Mouse (Mus musculus) lung, adult 2 months (tissue): ENCODE measurements at regions not wholly inside any gene's neighbourhood (a gene's known extent, or its start where the extent isn't known, plus 50 kb on each side); places are given as distances from the start of the nearest gene placed in this dataset.

Source experiments
- DNase-seq: peaks from one replicate; pipeline ENCODE4 v3.0.0; 2022
- H3K4me1 ChIP-seq: fragments of 200-500 bp; 2 replicates; pipeline ENCODE4 v1.6.1; 2011; ENCODE audit warnings: low read length; ENCODE audit not compliant: control insufficient read depth, insufficient read depth
- H3K4me3 ChIP-seq: fragments of 200-500 bp; replicated peaks from 2 replicates; pipeline ENCODE3; 2011; ENCODE audit warnings: low read depth, mild to moderate bottlenecking, control low read depth, low read length; ENCODE audit errors: extremely low read depth
- CTCF ChIP-seq: fragments of 200-500 bp; IDR thresholded peaks from 2 replicates; pipeline ENCODE4 v1.5.1; 2011; ENCODE audit warnings: mild to moderate bottlenecking, low read length, control low read depth; ENCODE audit not compliant: insufficient read depth
- POLR2A ChIP-seq: fragments of 200-500 bp; IDR thresholded peaks from 2 replicates; pipeline ENCODE4 v1.6.1; 2011; ENCODE audit warnings: low read depth, mild to moderate bottlenecking, control low read depth, low read length, borderline replicate concordance; ENCODE audit errors: extremely low read depth
- WGBS: fragments of 180-500 bp; shearing (Covaris S2); methylation state at CpG from one replicate; pipeline ENCODE4 v1.1.7; 2018; 5-methylcytosine and 5-hydroxymethylcytosine counted together

- DNase-seq: no peak
- no peak for TF ChIP-seq CTCF
- no peak for TF ChIP-seq POLR2A
- H3K4me3 ChIP-seq: no peak overlapping the region
- WGBS: 92% methylated on average over 4 of the region's 4 CpGs
- H3K4me1 ChIP-seq: no peaks in the 10 kb centered on the region
Measured at GRCm38 (mm10) chr3:115509658-115510057, 205.2 kb downstream of the S1pr1 start.

GRCm38 (mm10) chr3:115497420-115497819 is 217.5 kb downstream of the S1pr1 start:
- TF ChIP-seq CTCF: no peak
- WGBS: 67% methylated on average over 1 of the region's 1 CpGs
- DNase-seq: no peak
- no peak overlapping the region for H3K4me3 ChIP-seq
- H3K4me1 ChIP-seq: no peaks in the 10 kb centered on the region

DNA sequence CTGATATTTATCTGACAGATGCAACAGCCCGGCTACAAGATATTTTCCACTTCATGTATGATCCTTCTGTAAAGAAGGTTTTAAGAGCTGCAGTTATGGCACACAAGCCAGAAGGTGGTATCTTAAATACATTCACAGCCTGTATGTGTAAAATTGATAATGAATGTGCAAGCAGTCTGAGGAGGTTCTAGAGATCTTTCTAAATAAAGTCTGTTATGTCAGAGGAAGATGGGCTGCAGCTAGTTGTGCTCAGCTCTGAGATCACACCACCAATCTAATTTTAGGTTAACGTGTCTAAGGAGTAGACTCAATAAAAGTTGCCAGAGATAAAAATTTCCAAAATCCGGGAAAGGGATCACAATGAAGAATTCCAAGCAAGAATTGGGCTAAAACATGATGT is 218.8 kb downstream of the S1pr1 start:
- no peak for DNase-seq
- no peak overlapping the region for H3K4me3 ChIP-seq
- 67% methylated on average over 3 of the region's 3 CpGs for WGBS
- no peak for TF ChIP-seq CTCF
- TF ChIP-seq POLR2A: no peak
- no peaks in the 10 kb centered on the region for H3K4me1 ChIP-seq

GRCm38 (mm10) chr3:115495692-115496091 is 219.2 kb downstream of the S1pr1 start:
- no peak for DNase-seq
- Histone ChIP-seq H3K4me1 (no peaks in the 10 kb centered on the region), H3K4me3 (no peak overlapping the region)
- TF ChIP-seq POLR2A (no peak), CTCF (no peak)

DNA sequence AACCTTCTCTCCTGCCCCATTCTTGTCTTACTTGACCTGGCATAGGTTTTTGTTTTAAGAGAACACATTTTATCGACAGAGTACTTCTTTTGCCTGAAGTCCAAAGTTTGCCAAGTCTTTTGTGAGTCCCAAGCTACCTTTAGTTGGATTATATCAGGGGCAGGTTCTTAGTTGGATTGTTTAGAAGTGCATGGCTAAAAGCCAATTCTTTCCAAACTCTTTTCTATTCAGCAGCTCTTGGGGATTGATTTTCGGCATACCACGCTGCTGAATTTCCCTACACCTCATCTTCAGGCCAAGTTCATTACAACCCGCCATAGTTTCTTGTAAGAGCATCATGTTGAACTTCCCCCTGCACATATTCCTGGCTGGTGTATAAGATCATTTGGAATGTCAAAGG is 245.9 kb downstream of the S1pr1 start:
- Histone ChIP-seq H3K4me3 (no peak overlapping the region), H3K4me1 (no peaks in the 10 kb centered on the region)
- TF ChIP-seq POLR2A: no peak
- no peak for TF ChIP-seq CTCF
- DNase-seq: no peak
- 74% methylated on average over 4 of the region's 4 CpGs for WGBS

GRCm38 (mm10) chr3:115467850-115468249 is 247.0 kb downstream of the S1pr1 start:
- DNase-seq: no peak
- no peaks in the 10 kb centered on the region for H3K4me1 ChIP-seq
- H3K4me3 ChIP-seq: no peak overlapping the region
- 64% methylated on average over 2 of the region's 2 CpGs for WGBS
- no peak for TF ChIP-seq CTCF
- no peak for TF ChIP-seq POLR2A

DNA sequence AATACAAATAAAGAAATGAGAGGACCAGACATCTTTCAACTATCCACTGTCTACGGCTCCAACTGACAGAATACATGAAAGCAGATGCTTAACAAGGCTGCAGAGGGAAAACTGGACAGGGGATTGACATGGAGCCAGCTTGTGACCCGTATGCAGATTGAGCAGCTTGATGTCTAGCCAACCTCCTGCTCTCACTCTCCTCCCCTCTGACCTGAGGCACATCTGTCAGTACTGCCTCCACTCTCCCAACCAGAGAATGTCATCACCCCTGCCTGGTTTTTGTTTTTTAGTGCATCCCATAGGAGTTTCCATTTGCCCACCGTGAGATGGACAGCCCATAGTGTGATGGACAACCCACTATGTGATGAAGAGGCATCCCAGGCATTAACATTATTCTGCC is 252.2 kb downstream of the S1pr1 start:
- DNase-seq: no peak
- WGBS: 65% methylated on average over 3 of the region's 3 CpGs
- TF ChIP-seq POLR2A (no peak), CTCF (no peak)

More for the DNA sequence above, 252.2 kb downstream of the S1pr1 start:
- no peaks in the 10 kb centered on the region for H3K4me1 ChIP-seq
- H3K4me3 ChIP-seq: no peak overlapping the region
